Comparison of ENCODE assay signal across 23 mouse cellular contexts in the genomic region with DNA sequence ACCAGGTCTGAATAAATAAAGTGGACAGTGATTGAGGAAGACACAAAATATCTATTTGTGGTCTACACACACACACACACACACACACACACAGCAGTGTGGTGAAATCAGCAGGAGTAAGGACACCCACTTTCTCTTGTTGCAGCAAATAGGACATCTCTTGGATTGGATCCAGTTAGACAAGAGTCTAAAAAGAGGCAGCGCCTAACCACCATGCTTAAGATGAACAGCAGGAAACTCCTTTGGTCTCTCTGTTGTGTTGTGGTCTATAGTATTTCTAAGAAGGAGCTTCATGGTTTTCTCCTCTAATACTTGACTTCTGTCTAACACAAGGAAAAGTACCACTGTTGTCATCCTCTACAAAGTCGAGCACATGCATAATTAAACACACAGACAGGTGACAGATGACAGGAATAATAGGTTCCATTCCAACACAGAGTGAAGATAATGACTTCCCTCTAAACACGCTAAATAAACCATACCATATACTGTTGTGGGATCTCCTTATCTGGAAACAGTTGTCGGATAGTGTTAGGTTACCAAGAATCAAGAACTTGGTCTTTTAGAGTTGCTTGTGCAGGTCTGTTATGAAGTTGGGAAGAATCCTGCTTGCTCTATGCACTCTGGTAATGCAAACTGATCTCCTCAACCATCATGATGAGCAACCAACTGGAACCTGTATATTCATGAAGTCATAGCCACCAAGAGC.
DNase-seq lines count a peak whose midpoint lies in the region; ATAC-seq and TF ChIP-seq lines count a peak whose summit lies in the region.
"Had no signal": no experiment of that assay in that cellular context is flagged by ENCODE, and none has a peak within 500 bp of the region (broad histone marks: within the 10 kb centered on the region; RNA-seq: fewer than 3 reads in every experiment).

No protein-coding gene starts in this region.

- H3K9me3 ChIP-seq in megakaryocyte, embryonic 14.5 days = no peaks in the 10 kb centered on the region
- H3K9me3 ChIP-seq: embryonic facial prominence, embryonic 12.5 days; heart, embryonic 15.5 days; hindbrain, embryonic 13.5 days; limb, embryonic 13.5 days; midbrain, embryonic 13.5 days had no signal

- WGBS in macrophage (ENCODE audit: missing documents) = 62% methylated on average over 4 of the region's 4 CpGs

- peaks cover 10% of the 10 kb centered on the region for H3K36me3 ChIP-seq in megakaryocyte, embryonic 14.5 days (replicated peaks; ENCODE audit: low read length)
- no peaks in the 10 kb centered on the region for H3K36me3 ChIP-seq in macrophage (ENCODE audit: inconsistent target)
- H3K36me3 ChIP-seq: embryonic facial prominence, embryonic 12.5 days; heart, embryonic 15.5 days; hindbrain, embryonic 13.5 days; limb, embryonic 13.5 days; midbrain, embryonic 13.5 days had no signal

- H3K27me3 ChIP-seq in megakaryocyte, embryonic 14.5 days (replicated peaks) = no peaks in the 10 kb centered on the region
- H3K27me3 ChIP-seq: embryonic facial prominence, embryonic 12.5 days; heart, embryonic 15.5 days; hindbrain, embryonic 13.5 days; limb, embryonic 13.5 days; midbrain, embryonic 13.5 days had no signal

- no peak for TF ChIP-seq CTCF in bone marrow macrophage, adult 2 months (IDR thresholded peaks at IDR 0.05; ENCODE audit: low read depth, low read length)

- H3K27ac ChIP-seq in bone marrow macrophage, adult 2 months (ENCODE audit: insufficient read depth, low read depth, low read length) = peak overlapping the region; percentile 96
- H3K27ac ChIP-seq in macrophage = peak overlapping the region; percentile 97
- H3K27ac ChIP-seq: embryonic facial prominence, embryonic 12.5 days; heart, embryonic 15.5 days; hindbrain, embryonic 13.5 days; kidney, postnatal 0 days; limb, embryonic 13.5 days; midbrain, embryonic 13.5 days; stomach, postnatal 0 days had no signal

- peaks cover 7% of the 10 kb centered on the region for H3K79me2 ChIP-seq in macrophage (ENCODE audit: inconsistent target)

- no peak for TF ChIP-seq POLR2A in bone marrow macrophage, adult 2 months (IDR thresholded peaks at IDR 0.05; ENCODE audit: borderline replicate concordance, low read depth, low read length)

- peaks cover 96% of the 10 kb centered on the region for H3K4me1 ChIP-seq in megakaryocyte, embryonic 14.5 days
- peaks cover 59% of the 10 kb centered on the region for H3K4me1 ChIP-seq in bone marrow macrophage, adult 2 months (ENCODE audit: control insufficient read depth, insufficient read depth, low read length)

- no peak for ATAC-seq in megakaryocyte, adult 5-6 weeks (ENCODE audit: poor library complexity, severe bottlenecking)
- ATAC-seq: forebrain, postnatal 0 days; midbrain, embryonic 13.5 days had no signal

- peak; percentile 47 for DNase-seq in layer of hippocampus, adult 9-11 months
- no peak for DNase-seq in layer of hippocampus, adult 11-12 months (ENCODE audit: low spot score)
- DNase-seq in urinary bladder, postnatal 36 days (ENCODE audit: low spot score in 2 of 2) = no peak
- DNase-seq in thymus, postnatal 14 days = no peak
- DNase-seq: cerebellum, adult 18-20 months; cerebellum, postnatal 25 days; forebrain, postnatal 0 days; heart, postnatal 36 days; kidney, adult 2 months; lung, embryonic 14.5 days; right cerebral cortex, postnatal 14 days; thymus, postnatal 36 days had no signal

- peak overlapping the region; percentile 65 for H3K4me3 ChIP-seq in megakaryocyte, embryonic 14.5 days (replicated peaks)
- no peak overlapping the region for H3K4me3 ChIP-seq in bone marrow macrophage, adult 2 months (ENCODE audit: insufficient read depth, low read length)
- H3K4me3 ChIP-seq in macrophage (ENCODE audit: inconsistent target) = no peak overlapping the region
- H3K4me3 ChIP-seq: embryonic facial prominence, embryonic 12.5 days; heart, embryonic 15.5 days; hindbrain, embryonic 13.5 days; limb, embryonic 13.5 days; midbrain, embryonic 13.5 days had no signal
